Mouse (Mus musculus) gastrocnemius, adult 2 months (tissue): ENCODE data around the gene Shisa2. TPM values are rescaled to one million over a fixed set of nuclear protein-coding genes. Genes with fewer than 3 reads are reported as not detected.

Source experiments
- DNase-seq: peaks from one replicate; pipeline ENCODE4 v3.0.0; 2022
- H3K27ac ChIP-seq: fragments of 200-600 bp; 2 replicates; pipeline ENCODE4 v1.8.1; 2022; ENCODE audit warnings: mild to moderate bottlenecking
- H3K4me3 ChIP-seq: fragments of 200-600 bp; 2 replicates; pipeline ENCODE4 v1.8.1; 2022; ENCODE audit warnings: mild to moderate bottlenecking, moderate library complexity
- CTCF ChIP-seq: fragments of 200-600 bp; IDR thresholded peaks from 2 replicates; pipeline ENCODE4 v1.8.1; 2022; ENCODE audit warnings: antibody characterized with exemption, mild to moderate bottlenecking, moderate library complexity
- intact Hi-C: fragments of 180-260 bp; cut with DNase I; formaldehyde crosslinking; loops from one replicate; pipeline ENCODE4 v1.15.1; 2025
- total RNA-seq, 2 experiments: library from RNA; stranded (reverse); gene quantifications; 2 replicates each; pipeline ENCODE4 v1.2.3; 2021

Gene Shisa2
- total RNA-seq, 2 experiments from 2014 or later: 70.6 to 96.6 TPM

DNA sequence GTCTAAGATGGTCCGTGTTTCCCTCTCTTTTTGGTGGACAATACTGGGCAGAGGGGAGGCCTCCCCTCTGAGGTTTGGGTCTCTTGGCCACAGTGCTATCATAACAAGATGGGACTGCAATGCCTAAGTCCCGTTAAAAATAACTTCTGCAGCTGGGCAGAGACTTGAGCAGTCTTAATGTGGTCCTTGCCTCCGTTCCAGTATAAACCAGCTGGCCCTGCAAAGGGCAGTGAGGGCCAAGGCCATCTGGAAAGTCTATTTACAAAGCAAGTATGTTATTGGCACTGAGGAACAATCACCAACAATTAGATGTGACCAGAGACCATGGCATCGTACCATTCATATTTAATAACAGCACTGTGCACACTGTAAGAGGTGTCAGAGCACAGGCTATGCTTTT lies 50.2 kb downstream of the Shisa2 start:
- Histone ChIP-seq H3K27ac (peak overlapping the region; percentile 81), H3K4me3 (no peak overlapping the region)
- no peak for TF ChIP-seq CTCF
- intact Hi-C loops: no loop called here
- peak; percentile 51 for DNase-seq

DNA sequence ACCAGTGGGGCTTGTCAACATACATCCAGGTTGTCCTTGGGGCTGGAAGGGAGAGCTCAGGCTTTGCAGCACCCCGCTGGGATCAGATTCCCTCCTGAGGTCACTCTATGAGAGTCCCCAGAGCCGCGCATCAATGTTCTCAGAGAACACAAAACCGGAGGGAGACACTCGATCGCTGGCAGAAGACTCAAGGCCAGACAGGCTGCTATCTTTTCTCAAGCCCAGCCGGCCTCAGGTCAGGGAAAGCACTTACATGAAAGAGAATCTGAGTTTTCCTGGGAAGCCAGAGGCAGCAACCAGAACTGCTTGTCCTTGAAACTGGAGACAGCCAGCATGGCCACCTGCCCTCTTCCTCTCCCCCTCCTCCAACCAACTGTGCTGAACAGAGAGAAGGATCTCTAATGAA lies 52.5 kb downstream of the Shisa2 start:
- intact Hi-C loops: loop anchor here (2.0 kb wide), 2 partner anchors 43 to 51 kb away; no protein-coding TSS in a partner anchor
- Histone ChIP-seq H3K27ac (peak overlapping the region; percentile 82), H3K4me3 (0 out of 2 replicates have a peak overlapping the region, but pooled peaks have one; percentile 19)
- DNase-seq: peak; percentile 78
- TF ChIP-seq CTCF: no peak

Other genes with a start within 250 kb of the Shisa2 start
- under 1 TPM; 0.41 to 0.59 TPM for gene Phf11c, start 229.9 kb upstream of the Shisa2 start, total RNA-seq
- 1 to 10 TPM; 5.3 to 6.7 TPM for gene Setdb2, start 184.4 kb upstream of the Shisa2 start, total RNA-seq
- 10 to 100 TPM; 19.7 to 25.4 TPM for gene Cab39l, start 184.3 kb upstream of the Shisa2 start, total RNA-seq
- 10 to 100 TPM; 29.4 to 36.3 TPM for gene Cdadc1, start 27.3 kb upstream of the Shisa2 start, total RNA-seq